In genomic region chr2:26139034-26139544, GRCm38 (mm10) we compare ENCODE assay signal across 8 mouse cellular contexts. TPM values are rescaled to one million over a fixed set of nuclear protein-coding genes. Genes with fewer than 3 reads are reported as not detected.
DNase-seq lines count a peak whose midpoint lies in the region; ATAC-seq and TF ChIP-seq lines count a peak whose summit lies in the region.

No protein-coding gene starts in this region.

- TF ChIP-seq CTCF in layer of hippocampus, adult 2 months (conservative IDR thresholded peaks at IDR 0.05), result no peak
- no peak for TF ChIP-seq CTCF in hindbrain, postnatal 0 days (IDR thresholded peaks at IDR 0.05; ENCODE audit: low read depth)

- peak overlapping the region; percentile 99 for H3K27ac ChIP-seq in layer of hippocampus, adult 2 months
- no peak overlapping the region; the same call in 1 of the 2 replicates for H3K27ac ChIP-seq in embryonic facial prominence, embryonic 13.5 days
- H3K27ac ChIP-seq in hindbrain, postnatal 0 days, result peak overlapping the region; percentile 97

- H3K9ac ChIP-seq in embryonic facial prominence, embryonic 13.5 days, result peak overlapping the region; percentile 89
- peak overlapping the region; percentile 91; the same call in 1 of the 2 replicates for H3K9ac ChIP-seq in hindbrain, postnatal 0 days (replicated peaks; ENCODE audit: low read length)

- 60% methylated on average over 7 of the region's 7 CpGs for WGBS in embryonic facial prominence, embryonic 13.5 days
- WGBS in hindbrain, postnatal 0 days, result 50% methylated on average over 7 of the region's 7 CpGs

- H3K4me2 ChIP-seq in embryonic facial prominence, embryonic 13.5 days, result peak overlapping the region; percentile 91
- peak overlapping the region; percentile 91 for H3K4me2 ChIP-seq in hindbrain, postnatal 0 days (ENCODE audit: low read depth, low read length)

- DNase-seq in layer of hippocampus, adult 2 months (ENCODE audit: low spot score in 2 of 2), result no peak
- no peak for DNase-seq in layer of hippocampus, postnatal 14 days (ENCODE audit: low spot score in 2 of 2)
- no peak for DNase-seq in hindbrain, postnatal 0 days (ENCODE audit: low spot score)
- peak; percentile 24 for DNase-seq in neural tube, embryonic 10.5 days (ENCODE audit: extremely low spot score, low spot score)
- no peak for DNase-seq in right cerebral cortex, adult 18-20 months
- DNase-seq in spleen, postnatal 4 days (ENCODE audit: low spot score in 2 of 2), result no peak

- ATAC-seq in embryonic facial prominence, embryonic 13.5 days (ENCODE audit: insufficient number of reproducible peaks, insufficient read depth, low FRiP score, low TSS enrichment, low read depth), result no peak
- ATAC-seq in hindbrain, postnatal 0 days, result no peak
- no peak for ATAC-seq in erythroid progenitor cell, adult 5-6 weeks (replicated peaks; ENCODE audit: low FRiP score, poor library complexity, severe bottlenecking)

- peak overlapping the region; percentile 94 for H3K4me3 ChIP-seq in layer of hippocampus, adult 2 months
- peak overlapping the region; percentile 84 for H3K4me3 ChIP-seq in embryonic facial prominence, embryonic 13.5 days
- peak overlapping the region; percentile 74 for H3K4me3 ChIP-seq in hindbrain, postnatal 0 days (ENCODE audit: low read length)

- H3K4me1 ChIP-seq in embryonic facial prominence, embryonic 13.5 days, result peaks cover 14% of the 10 kb centered on the region
- peaks cover 15% of the 10 kb centered on the region for H3K4me1 ChIP-seq in hindbrain, postnatal 0 days (ENCODE audit: insufficient read depth, low read length)

- no peaks in the 10 kb centered on the region for H3K27me3 ChIP-seq in embryonic facial prominence, embryonic 13.5 days
- no peaks in the 10 kb centered on the region for H3K27me3 ChIP-seq in hindbrain, postnatal 0 days (ENCODE audit: insufficient read depth, low read length)

- no peaks in the 10 kb centered on the region for H3K9me3 ChIP-seq in embryonic facial prominence, embryonic 13.5 days
- H3K9me3 ChIP-seq in hindbrain, postnatal 0 days (ENCODE audit: low read length), result no peaks in the 10 kb centered on the region

- H3K36me3 ChIP-seq in embryonic facial prominence, embryonic 13.5 days, result peaks cover 32% of the 10 kb centered on the region
- peaks cover 12% of the 10 kb centered on the region for H3K36me3 ChIP-seq in hindbrain, postnatal 0 days (ENCODE audit: insufficient read depth, low read length)

RNA-seq across cellular contexts. Expression of gene Nacc2, which starts 16.1 kb away (rescaled TPM):
- total RNA-seq in layer of hippocampus, adult 2 months (2021), result 10 to 100 TPM; 59.8 to 61.4 TPM
- 10 to 100 TPM; 58.1 to 58.9 TPM for total RNA-seq in layer of hippocampus, postnatal 14 days (2021)
- polyA plus RNA-seq in embryonic facial prominence, embryonic 13.5 days (2015; fragmentation: Nextera tagmentation; extraction: Ambion mirVana), result 4.4 and 6.7 TPM in 2 replicates
- 50.1 and 61.4 TPM in 2 replicates for total RNA-seq in hindbrain, postnatal 0 days (2014; rRNA removed)
- 28.7 and 29.9 TPM in 2 replicates for polyA plus RNA-seq in hindbrain, postnatal 0 days (2015; fragmentation: Nextera tagmentation; extraction: Ambion mirVana)
- 0.42 TPM in 1 of 2 replicates, not detected in the other for total RNA-seq in erythroid progenitor cell, adult 5-6 weeks (2015; ENCODE audit: low replicate concordance)
- total RNA-seq in erythroid progenitor cell, adult 5-6 weeks (2017; ENCODE audit: low replicate concordance), result 0.64 and 0.68 TPM in 2 replicates

Comparison
In these comparisons a context has a peak if more than half of its experiments do, and no peak if none do; other contexts are left out.
1. RNA of gene Nacc2, which starts 16.1 kb away (total RNA-seq): 59.8 to 61.4 TPM in layer of hippocampus, adult 2 months, 50.1 to 61.4 TPM in hindbrain, postnatal 0 days and 58.1 to 58.9 TPM in layer of hippocampus, postnatal 14 days; 0.42 to 0.68 TPM in erythroid progenitor cell, adult 5-6 weeks; every median in the first group is over 10 times any median in the second.
2. Peak in every context shown above with its lines, with median percentiles within 50 percentile points of each other: H3K4me3 ChIP-seq.